Mouse (Mus musculus): ENCODE results near the gene Nfasc.

GRCm38 (mm10) chr1:132655611-132656010 is 86.0 kb downstream of the Nfasc start:
- TF ChIP-seq CTCF (IDR thresholded peaks at IDR 0.05; ENCODE audit: control insufficient read depth, insufficient read depth, insufficient replicate concordance, low read depth, low read length), result no peak
- no peak for TF ChIP-seq POLR2A (IDR thresholded peaks at IDR 0.05; ENCODE audit: control insufficient read depth, low read depth, low read length)
